Mouse (Mus musculus): Measurements from ENCODE around the gene Foxp1. TPM values are rescaled to one million over a fixed set of nuclear protein-coding genes. Genes with fewer than 3 reads are reported as not detected.
A peak's percentile ranks its signal among the peaks of the same experiment; 100 is the strongest.

Gene Foxp1
- polyA plus RNA-seq, 1 experiment: 73.4 TPM

DNA sequence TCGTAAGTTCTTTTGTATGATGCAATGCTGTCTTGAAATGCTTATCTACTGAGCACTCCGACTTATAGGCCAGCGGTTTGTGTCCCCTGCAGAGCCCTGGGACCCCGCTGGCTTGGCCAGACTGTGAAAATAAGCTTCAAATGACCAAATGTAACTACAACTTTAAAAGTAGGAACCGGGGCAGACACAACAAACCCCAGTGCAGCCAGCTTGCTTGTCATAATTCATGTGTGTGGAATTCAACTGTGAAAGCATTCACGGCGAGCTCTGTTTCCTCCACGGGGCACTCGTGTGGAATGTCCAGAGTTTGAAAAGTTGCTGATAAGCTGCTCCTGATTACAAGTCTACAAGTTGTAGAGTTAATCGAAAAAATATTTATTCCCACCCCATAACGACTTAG is 71.0 kb downstream of the Foxp1 start:
- Histone ChIP-seq H3K4me1 (ENCODE audit: control insufficient read depth, insufficient read depth, low read length) (peaks cover 11% of the 10 kb centered on the region), H3K4me3 (ENCODE audit: insufficient read depth, low read length) (no peak overlapping the region), H3K27ac (ENCODE audit: insufficient read depth, low read depth, low read length) (no peak overlapping the region)
- TF ChIP-seq POLR2A (IDR thresholded peaks at IDR 0.05; ENCODE audit: borderline replicate concordance, low read depth, low read length): no peak
- TF ChIP-seq CTCF (IDR thresholded peaks at IDR 0.05; ENCODE audit: low read depth, low read length): no peak

DNA sequence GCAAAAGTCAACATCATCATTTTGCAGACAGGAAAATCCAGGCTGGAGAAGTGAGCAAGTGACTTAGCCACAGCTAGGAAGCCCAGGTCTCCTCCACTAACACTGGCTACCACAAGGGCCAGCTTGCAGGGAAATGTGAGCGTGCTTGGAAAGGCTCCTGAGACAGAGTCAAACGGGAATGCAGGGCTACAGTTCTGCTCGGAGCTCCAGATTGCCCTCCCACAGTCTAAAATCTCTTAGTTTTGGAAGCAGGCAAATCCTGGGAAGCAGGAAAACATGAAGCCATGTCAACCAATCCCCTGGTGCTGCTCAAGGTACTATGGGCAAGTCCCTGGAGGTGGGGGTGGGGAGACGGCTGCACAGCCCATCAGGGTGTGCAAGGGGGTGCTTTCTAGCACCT is 75.1 kb downstream of the Foxp1 start:
- TF ChIP-seq CTCF (IDR thresholded peaks at IDR 0.05; ENCODE audit: low read depth, low read length): no peak
- Histone ChIP-seq H3K4me1 (ENCODE audit: control insufficient read depth, insufficient read depth, low read length) (peaks cover 16% of the 10 kb centered on the region), H3K27ac (ENCODE audit: insufficient read depth, low read depth, low read length) (no peak overlapping the region), H3K4me3 (ENCODE audit: insufficient read depth, low read length) (no peak overlapping the region)

DNA sequence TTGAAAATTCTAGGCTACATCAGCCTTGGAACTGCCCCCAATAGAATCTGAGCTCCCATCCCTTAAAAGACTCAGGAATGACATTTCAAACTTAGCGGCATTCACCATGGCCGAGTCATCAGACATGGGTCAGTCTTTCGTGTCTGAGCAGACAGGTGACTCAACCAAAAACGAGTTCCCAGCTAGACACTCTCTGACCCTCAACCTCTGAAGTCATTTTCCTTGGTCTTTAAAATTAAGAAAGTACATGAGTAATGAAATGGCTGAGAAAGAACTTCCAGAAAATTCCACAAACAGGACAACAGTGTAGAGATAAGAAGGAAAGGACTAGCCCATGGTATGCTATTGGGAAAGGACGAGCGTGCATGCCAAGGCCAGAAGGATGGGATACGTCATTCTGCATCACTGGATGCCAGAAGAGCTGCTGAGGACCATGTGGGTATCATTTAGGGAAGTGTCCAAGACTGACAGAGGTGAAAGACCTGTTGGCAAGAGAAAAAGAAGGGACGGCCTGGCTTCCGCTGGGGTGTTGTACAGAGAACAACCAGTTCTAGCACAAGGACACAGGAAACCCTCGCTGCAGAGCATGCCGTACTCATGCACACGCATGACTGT is 75.6 kb downstream of the Foxp1 start:
- no peak overlapping the region for H3K27ac ChIP-seq (ENCODE audit: insufficient read depth, low read depth, low read length)
- peaks cover 18% of the 10 kb centered on the region for H3K4me1 ChIP-seq (ENCODE audit: control insufficient read depth, insufficient read depth, low read length)
- H3K4me3 ChIP-seq (ENCODE audit: insufficient read depth, low read length): no peak overlapping the region
- TF ChIP-seq POLR2A (IDR thresholded peaks at IDR 0.05; ENCODE audit: borderline replicate concordance, low read depth, low read length): no peak
- TF ChIP-seq CTCF (IDR thresholded peaks at IDR 0.05; ENCODE audit: low read depth, low read length): no peak

GRCm38 (mm10) chr6:99443460-99443859 is 79.1 kb downstream of the Foxp1 start:
- Histone ChIP-seq H3K4me1 (ENCODE audit: control insufficient read depth, insufficient read depth, low read length) (peaks cover 34% of the 10 kb centered on the region), H3K27ac (ENCODE audit: insufficient read depth, low read depth, low read length) (peak overlapping the region; percentile 63), H3K4me3 (ENCODE audit: insufficient read depth, low read length) (no peak overlapping the region)
- TF ChIP-seq POLR2A (IDR thresholded peaks at IDR 0.05; ENCODE audit: borderline replicate concordance, low read depth, low read length) (no peak), CTCF (IDR thresholded peaks at IDR 0.05; ENCODE audit: low read depth, low read length) (no peak)

- Histone ChIP-seq H3K4me1 (ENCODE audit: control insufficient read depth, insufficient read depth, low read length) (peaks cover 52% of the 10 kb centered on the region), H3K27ac (ENCODE audit: insufficient read depth, low read depth, low read length) (no peak overlapping the region), H3K4me3 (ENCODE audit: insufficient read depth, low read length) (no peak overlapping the region)
- TF ChIP-seq POLR2A (IDR thresholded peaks at IDR 0.05; ENCODE audit: borderline replicate concordance, low read depth, low read length) (no peak), CTCF (IDR thresholded peaks at IDR 0.05; ENCODE audit: low read depth, low read length) (no peak)
These were observed 81.4 kb downstream of the Foxp1 start for GRCm38 (mm10) chr6:99441100-99441499.

DNA sequence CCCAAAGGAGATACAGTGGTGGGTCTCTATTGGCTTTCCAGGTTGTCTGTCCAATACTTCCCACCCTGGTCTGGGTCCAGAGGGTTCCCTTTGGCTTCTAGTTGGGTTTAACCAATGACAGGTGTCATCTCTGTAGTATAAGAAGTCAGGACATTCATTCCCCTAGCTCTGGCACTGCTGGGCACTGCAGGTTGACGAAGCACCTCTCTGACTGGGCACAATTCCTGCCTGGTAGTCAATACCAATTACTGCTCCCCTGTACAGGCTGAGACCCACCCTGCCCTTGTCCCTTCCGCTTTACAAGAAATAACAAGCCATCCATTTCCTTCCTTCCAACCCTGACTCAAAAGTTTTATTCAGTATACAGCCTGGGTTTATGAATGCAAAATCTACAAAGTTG is 81.9 kb downstream of the Foxp1 start:
- TF ChIP-seq CTCF (IDR thresholded peaks at IDR 0.05; ENCODE audit: low read depth, low read length) (no peak), POLR2A (IDR thresholded peaks at IDR 0.05; ENCODE audit: borderline replicate concordance, low read depth, low read length) (no peak)
- Histone ChIP-seq H3K4me3 (ENCODE audit: insufficient read depth, low read length) (no peak overlapping the region), H3K27ac (ENCODE audit: insufficient read depth, low read depth, low read length) (no peak overlapping the region), H3K4me1 (ENCODE audit: control insufficient read depth, insufficient read depth, low read length) (peaks cover 55% of the 10 kb centered on the region)

DNA sequence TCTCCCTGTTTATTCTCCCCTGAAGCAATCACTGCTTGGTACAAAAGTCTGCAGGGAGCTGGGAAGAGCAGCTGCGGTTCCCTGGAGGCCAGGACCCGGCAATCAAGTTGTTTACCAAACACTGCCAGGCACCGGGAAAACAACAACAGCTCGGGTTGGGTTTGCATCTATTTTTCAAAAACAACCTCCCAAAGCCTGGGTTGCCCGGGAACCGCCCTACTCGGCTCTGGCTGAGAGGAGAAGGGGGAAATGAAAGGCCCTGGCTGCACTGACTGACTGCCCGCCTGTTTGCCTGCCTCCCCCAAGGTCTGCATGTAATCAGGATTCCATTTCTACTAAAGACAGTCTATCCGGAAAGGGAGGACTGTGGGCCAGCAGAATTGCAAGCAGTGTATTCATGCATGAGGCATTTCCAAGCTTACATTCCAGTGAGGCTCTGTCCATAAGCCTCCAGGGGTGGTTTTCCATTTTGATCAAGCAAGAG is 82.6 kb downstream of the Foxp1 start:
- Histone ChIP-seq H3K4me3 (ENCODE audit: insufficient read depth, low read length) (no peak overlapping the region), H3K27ac (ENCODE audit: insufficient read depth, low read depth, low read length) (no peak overlapping the region), H3K4me1 (ENCODE audit: control insufficient read depth, insufficient read depth, low read length) (peaks cover 61% of the 10 kb centered on the region)
- no peak for TF ChIP-seq POLR2A (IDR thresholded peaks at IDR 0.05; ENCODE audit: borderline replicate concordance, low read depth, low read length)
- TF ChIP-seq CTCF (IDR thresholded peaks at IDR 0.05; ENCODE audit: low read depth, low read length): no peak

GRCm38 (mm10) chr6:99439214-99439877 is 83.2 kb downstream of the Foxp1 start:
- Histone ChIP-seq H3K4me1 (ENCODE audit: control insufficient read depth, insufficient read depth, low read length) (peaks cover 66% of the 10 kb centered on the region), H3K4me3 (ENCODE audit: insufficient read depth, low read length) (no peak overlapping the region), H3K27ac (ENCODE audit: insufficient read depth, low read depth, low read length) (no peak overlapping the region)
- TF ChIP-seq POLR2A (IDR thresholded peaks at IDR 0.05; ENCODE audit: borderline replicate concordance, low read depth, low read length) (no peak), CTCF (IDR thresholded peaks at IDR 0.05; ENCODE audit: low read depth, low read length) (no peak)

DNA sequence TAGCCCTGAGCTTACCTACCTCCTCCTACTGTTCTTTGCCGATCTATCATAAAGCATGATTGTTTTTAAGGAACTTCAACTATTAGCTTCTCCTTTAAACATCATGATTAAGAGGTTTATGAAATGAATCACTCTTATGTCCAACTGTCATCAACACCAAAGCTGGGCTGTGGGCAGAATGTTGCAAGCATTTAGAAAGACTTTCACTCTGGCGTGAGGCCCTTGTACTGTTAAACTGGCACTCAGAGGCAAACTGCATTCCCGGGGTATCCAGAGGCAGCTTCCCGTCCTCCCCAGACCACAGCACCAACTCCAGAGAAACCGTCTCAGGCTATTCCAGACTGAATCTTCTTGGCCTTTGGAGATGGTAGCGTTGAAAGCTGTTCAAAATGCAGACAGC is 86.2 kb downstream of the Foxp1 start:
- H3K4me1 ChIP-seq (ENCODE audit: control insufficient read depth, insufficient read depth, low read length): peaks cover 60% of the 10 kb centered on the region
- no peak overlapping the region for H3K4me3 ChIP-seq (ENCODE audit: insufficient read depth, low read length)
- H3K27ac ChIP-seq (ENCODE audit: insufficient read depth, low read depth, low read length): peak overlapping the region; percentile 81
- TF ChIP-seq CTCF (IDR thresholded peaks at IDR 0.05; ENCODE audit: low read depth, low read length) (no peak), POLR2A (IDR thresholded peaks at IDR 0.05; ENCODE audit: borderline replicate concordance, low read depth, low read length) (no peak)

DNA sequence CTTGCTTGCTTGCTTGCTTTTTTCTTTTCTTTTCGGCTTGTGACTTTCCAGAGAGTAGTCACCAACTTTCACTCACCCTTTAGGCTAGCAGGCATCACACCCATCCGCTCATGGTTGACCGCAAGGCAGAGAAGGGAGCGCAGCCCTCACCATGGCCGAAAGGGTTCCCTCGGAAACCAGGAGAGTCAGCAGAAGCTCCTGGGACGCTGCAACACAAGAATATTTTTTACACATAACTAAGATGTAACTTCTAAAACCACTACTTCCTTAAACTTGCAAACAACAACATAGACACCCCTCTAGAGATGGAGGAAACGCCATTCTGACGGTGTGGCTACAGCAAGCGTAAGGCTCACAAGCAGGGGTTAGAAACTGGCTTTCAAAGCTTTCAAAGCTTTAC is 87.4 kb downstream of the Foxp1 start:
- no peak for TF ChIP-seq POLR2A (IDR thresholded peaks at IDR 0.05; ENCODE audit: borderline replicate concordance, low read depth, low read length)
- TF ChIP-seq CTCF (IDR thresholded peaks at IDR 0.05; ENCODE audit: low read depth, low read length): no peak
- 0 out of 2 replicates have a peak overlapping the region, but pooled peaks have one; percentile 5 for H3K4me3 ChIP-seq (ENCODE audit: insufficient read depth, low read length)
- peak overlapping the region; percentile 83 for H3K27ac ChIP-seq (ENCODE audit: insufficient read depth, low read depth, low read length)
- peaks cover 58% of the 10 kb centered on the region for H3K4me1 ChIP-seq (ENCODE audit: control insufficient read depth, insufficient read depth, low read length)
